Mouse (Mus musculus) C2C12 (cell line): Measurements from ENCODE around the gene Vax2. TPM values are rescaled to one million over a fixed set of nuclear protein-coding genes. Genes with fewer than 3 reads are reported as not detected.
A peak's percentile ranks its signal among the peaks of the same experiment; 100 is the strongest.

ENCODE experiments used
- H3K27me3 ChIP-seq: one replicate; pipeline ENCODE4 v1.6.1; 2011; ENCODE audit not compliant: control insufficient read depth, insufficient read depth, insufficient read length
- H3K36me3 ChIP-seq: one replicate; pipeline ENCODE4 v1.6.1; 2011; ENCODE audit not compliant: control insufficient read depth, insufficient read depth
- H3K4me3 ChIP-seq: one replicate; pipeline ENCODE4 v1.5.1; 2011; ENCODE audit warnings: mild to moderate bottlenecking, control low read depth; ENCODE audit not compliant: poor library complexity, insufficient read depth, severe bottlenecking
- H3K79me2 ChIP-seq: one replicate; pipeline ENCODE4 v1.6.1; 2011; ENCODE audit not compliant: control insufficient read depth, insufficient read depth
- H3K79me3 ChIP-seq: one replicate; pipeline ENCODE4 v1.6.1; 2011; ENCODE audit warnings: low read depth, control low read depth
- H3ac ChIP-seq: one replicate; pipeline ENCODE3; 2011; ENCODE audit warnings: low read depth; ENCODE audit not compliant: control insufficient read depth, insufficient read length
- CEBPB ChIP-seq: IDR thresholded peaks from one replicate; pipeline ENCODE4 v1.6.1; 2011; ENCODE audit warnings: low read depth, mild to moderate bottlenecking, control low read depth, moderate library complexity
- CTCF ChIP-seq: IDR thresholded peaks from one replicate; pipeline ENCODE4 v1.5.1; 2011; ENCODE audit not compliant: control insufficient read depth, insufficient read depth, insufficient read length
- FOSL1 ChIP-seq: IDR thresholded peaks from one replicate; pipeline ENCODE4 v1.8.0; 2011; ENCODE audit warnings: mild to moderate bottlenecking, low read length; ENCODE audit not compliant: poor library complexity, insufficient read depth, severe bottlenecking
- MAX ChIP-seq: IDR thresholded peaks from one replicate; pipeline ENCODE4 v1.6.1; 2011; ENCODE audit warnings: mild to moderate bottlenecking, control low read depth
- MYOD1 ChIP-seq: IDR thresholded peaks from one replicate; pipeline ENCODE4 v1.6.1; 2011; ENCODE audit warnings: low read depth; ENCODE audit not compliant: control insufficient read depth, insufficient read length
- MYOG ChIP-seq: IDR thresholded peaks from one replicate; pipeline ENCODE4 v1.6.1; 2011; ENCODE audit not compliant: control insufficient read depth, insufficient read length; ENCODE audit errors: extremely low read depth
- USF1 ChIP-seq: IDR thresholded peaks from one replicate; pipeline ENCODE4 v1.6.1; 2011; ENCODE audit warnings: low read depth, mild to moderate bottlenecking, control low read depth, moderate library complexity
- polyA plus RNA-seq: library from polyadenylated mRNA; unstranded; fragments of >200 nt; fragmentation: generic; extraction: Trizol; gene quantifications from one replicate; pipeline ENCODE4 v1.2.1, GENCODE M21; 2012; ENCODE audit warnings: missing spikeins

Vax2 gene
- polyA plus RNA-seq, 1 experiment = 1.1 TPM

DNA sequence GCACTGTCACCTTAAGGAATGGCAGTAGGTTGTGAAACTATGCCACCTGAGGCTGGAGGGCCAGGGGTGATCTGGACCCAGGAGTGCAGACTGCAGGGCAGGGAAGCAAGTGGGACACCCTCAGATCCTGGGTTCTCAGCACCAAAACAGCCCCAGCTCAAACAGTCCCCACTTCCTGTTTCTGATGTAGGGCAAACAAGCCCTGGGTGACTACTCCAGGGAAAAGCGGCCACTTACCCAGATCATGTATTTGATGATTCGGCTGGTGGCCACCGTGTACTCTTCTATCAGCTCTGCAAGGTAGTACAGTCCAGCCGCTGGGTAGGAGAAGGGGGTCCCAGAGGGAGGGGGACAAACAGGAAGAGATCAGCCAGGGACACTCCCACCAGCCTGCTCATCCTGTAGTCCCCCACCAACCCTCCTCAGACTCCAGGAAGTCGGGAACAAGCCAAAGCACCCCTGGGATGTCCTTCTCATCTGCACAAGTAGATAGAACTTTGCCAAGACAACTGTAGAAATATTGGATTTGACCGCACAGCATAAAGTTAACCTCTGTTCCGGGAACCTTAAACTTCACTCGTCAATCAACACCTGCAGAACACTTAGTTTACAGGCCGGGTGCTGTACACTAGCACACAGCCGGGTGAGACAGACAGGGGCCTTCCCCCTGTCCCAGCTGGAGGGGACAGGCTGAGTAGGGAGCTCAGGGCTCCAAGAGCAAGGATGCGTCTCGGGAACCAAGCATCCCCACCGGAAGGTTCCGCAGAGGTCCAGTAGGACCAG is 63.9 kb downstream of the Vax2 start:
- H3K27me3 ChIP-seq = no peaks in the 10 kb centered on the region
- peaks cover 29% of the 10 kb centered on the region for H3K79me2 ChIP-seq
- no peak for TF ChIP-seq FOSL1
- TF ChIP-seq CEBPB = no peak
- TF ChIP-seq USF1 = no peak
- TF ChIP-seq CTCF = no peak
- no peak for TF ChIP-seq MYOG
- no peak for TF ChIP-seq MAX
- TF ChIP-seq MYOD1 = no peak
- peak overlapping the region; percentile 96 for H3K4me3 ChIP-seq
- H3K79me3 ChIP-seq = peaks cover 11% of the 10 kb centered on the region
- H3ac ChIP-seq = peak overlapping the region; percentile 95
- peaks cover 13% of the 10 kb centered on the region for H3K36me3 ChIP-seq

- peaks cover 11% of the 10 kb centered on the region for H3K79me3 ChIP-seq
- H3K27me3 ChIP-seq = no peaks in the 10 kb centered on the region
- H3K79me2 ChIP-seq = peaks cover 29% of the 10 kb centered on the region
- H3K4me3 ChIP-seq = peak within 1 kb of the TSS; percentile 96
- peak within 1 kb of the TSS; percentile 95 for H3ac ChIP-seq
- TF ChIP-seq CTCF = peak; percentile 93
- no peak for TF ChIP-seq MYOG
- TF ChIP-seq FOSL1 = no peak
- TF ChIP-seq MYOD1 = no peak
- no peak for TF ChIP-seq USF1
- TF ChIP-seq CEBPB = peak; percentile 80
- TF ChIP-seq MAX = peak; percentile 28
- H3K36me3 ChIP-seq = peaks cover 13% of the 10 kb centered on the region
Observed at GRCm38 (mm10) chr6:83775638-83776293, 64.7 kb downstream of the Vax2 start, which contains the start of gene Tex261. Gene Tex261, minus strand, starts transcription at chr6:83775813.

GRCm38 (mm10) chr6:83778306-83778705 is 67.2 kb downstream of the Vax2 start:
- no peak overlapping the region for H3ac ChIP-seq
- H3K36me3 ChIP-seq = peaks cover 2% of the 10 kb centered on the region
- TF ChIP-seq CTCF (no peak), USF1 (no peak), MYOD1 (no peak), MAX (no peak), CEBPB (no peak), MYOG (no peak), FOSL1 (no peak)
- peaks cover 22% of the 10 kb centered on the region for H3K79me2 ChIP-seq
- peaks cover 11% of the 10 kb centered on the region for H3K79me3 ChIP-seq
- H3K27me3 ChIP-seq = no peaks in the 10 kb centered on the region
- H3K4me3 ChIP-seq = no peak overlapping the region

GRCm38 (mm10) chr6:83779026-83779425 is 68.0 kb downstream of the Vax2 start:
- peaks cover 9% of the 10 kb centered on the region for H3K79me3 ChIP-seq
- peaks cover 15% of the 10 kb centered on the region for H3K79me2 ChIP-seq
- H3K27me3 ChIP-seq = no peaks in the 10 kb centered on the region
- H3K36me3 ChIP-seq = no peaks in the 10 kb centered on the region
- H3K4me3 ChIP-seq = no peak overlapping the region
- no peak overlapping the region for H3ac ChIP-seq
- TF ChIP-seq MAX (no peak), MYOG (no peak), CTCF (peak; percentile 59), FOSL1 (no peak)

- Histone ChIP-seq H3K4me3 (no peak overlapping the region), H3K79me2 (no peaks in the 10 kb centered on the region), H3K27me3 (peaks cover 12% of the 10 kb centered on the region), H3K79me3 (no peaks in the 10 kb centered on the region), H3K36me3 (no peaks in the 10 kb centered on the region), H3ac (no peak overlapping the region)
- TF ChIP-seq USF1 (no peak), MYOG (no peak), CEBPB (no peak), CTCF (no peak), MAX (no peak), FOSL1 (no peak), MYOD1 (no peak)
Observed at GRCm38 (mm10) chr6:83786426-83786825, 75.4 kb downstream of the Vax2 start.

Other genes starting within 250 kb of the Vax2 start
- gene Dguok, start 204.3 kb upstream of the Vax2 start, polyA plus RNA-seq = 27.6 TPM
- 341 TPM for gene Actg2, start 175.0 kb upstream of the Vax2 start, polyA plus RNA-seq
- gene Stambp, start 138.5 kb upstream of the Vax2 start, polyA plus RNA-seq = 6.1 TPM
- gene Clec4f, start 55.1 kb upstream of the Vax2 start, polyA plus RNA-seq = not detected
- not detected for gene Cd207, start 33.4 kb upstream of the Vax2 start, polyA plus RNA-seq
- gene Atp6v1b1, start 31.7 kb downstream of the Vax2 start, polyA plus RNA-seq = not detected
- gene Ankrd53, start 51.4 kb downstream of the Vax2 start, polyA plus RNA-seq = 0.04 TPM
- gene Tex261, start 64.5 kb downstream of the Vax2 start, polyA plus RNA-seq = 82.0 TPM
- 37.3 TPM for gene Nagk, start 83.7 kb downstream of the Vax2 start, polyA plus RNA-seq
- 12.6 TPM for gene Paip2b, start 120.5 kb downstream of the Vax2 start, polyA plus RNA-seq
- 7.0 TPM for gene Zfp638, start 155.8 kb downstream of the Vax2 start, polyA plus RNA-seq